Mouse (Mus musculus) liver, embryonic 14.5 days (tissue): ENCODE data around the gene Evx1. TPM values are rescaled to one million over a fixed set of nuclear protein-coding genes. Genes with fewer than 3 reads are reported as not detected.

Experiments
- ATAC-seq: fragments of 200-750 bp; cut with Nextera tagmentation; 2 replicates; pipeline ENCODE4 v1.8.0; 2017; ENCODE audit warnings: moderate number of reproducible peaks, mild to moderate bottlenecking, moderate library complexity; ENCODE audit not compliant: insufficient read depth
- DNase-seq, 3 experiments: peaks; one replicate each; pipeline ENCODE4 v3.0.0-alpha.2; 2012 to 2013; ENCODE audit warnings: low read depth in 3 of 3, low spot score in 3 of 3
- H3K27ac ChIP-seq: fragments of 300-500 bp; sonication (generic); 2 replicates; pipeline ENCODE4 v1.5.1; 2014; ENCODE audit warnings: moderate library complexity, mild to moderate bottlenecking, control low read depth, inconsistent platforms
- H3K27me3 ChIP-seq: fragments of 300-500 bp; sonication (generic); 2 replicates; pipeline ENCODE4 v1.6.1; 2014; ENCODE audit warnings: mild to moderate bottlenecking, low read length, moderate library complexity; ENCODE audit not compliant: control insufficient read depth, insufficient read depth
- H3K36me3 ChIP-seq: fragments of 300-500 bp; sonication (generic); replicated peaks from 2 replicates; pipeline ENCODE4 v1.6.1; 2014; ENCODE audit warnings: low read depth; ENCODE audit not compliant: control insufficient read depth, insufficient read depth
- H3K4me1 ChIP-seq, 2 experiments: fragments of 200-500 bp in 1 of 2; fragments of 300-500 bp in 1 of 2; sonication (generic) in 1 of 2; replicated peaks; 2 replicates each; pipeline ENCODE4 v1.6.1; 2012 to 2014; ENCODE audit warnings: antibody characterized with exemption in 1 of 2, inconsistent platforms in 1 of 2, low read length in 1 of 2; ENCODE audit not compliant: control insufficient read depth in 2 of 2, insufficient read depth in 2 of 2
- H3K4me2 ChIP-seq: fragments of 300-500 bp; sonication (generic); 2 replicates; pipeline ENCODE4 v1.6.1; 2014; ENCODE audit warnings: low read depth, mild to moderate bottlenecking, control low read depth, moderate library complexity
- H3K4me3 ChIP-seq, 2 experiments: fragments of 200-500 bp in 1 of 2; fragments of 300-500 bp in 1 of 2; sonication (generic) in 1 of 2; 2 replicates each; pipeline ENCODE4 v1.5.1; 2012 to 2014; ENCODE audit warnings: low read depth in 2 of 2, low read length in 2 of 2, mild to moderate bottlenecking in 2 of 2, control low read depth in 1 of 2, inconsistent platforms in 1 of 2, moderate library complexity in 1 of 2; ENCODE audit not compliant: insufficient read depth in 1 of 2
- H3K9ac ChIP-seq: fragments of 300-500 bp; sonication (generic); replicated peaks from 2 replicates; pipeline ENCODE4 v1.6.1; 2014; ENCODE audit warnings: mild to moderate bottlenecking, control low read depth, moderate library complexity
- H3K9me3 ChIP-seq: fragments of 300-500 bp; sonication (generic); 2 replicates; pipeline ENCODE4 v1.6.1; 2016; ENCODE audit warnings: low read length, mixed read lengths; ENCODE audit not compliant: control insufficient read depth
- CTCF ChIP-seq: IDR thresholded peaks from 2 replicates; pipeline ENCODE4 v1.5.1; 2016; ENCODE audit warnings: antibody characterized with exemption, low read depth, control low read depth
- EP300 ChIP-seq: IDR thresholded peaks from 2 replicates; pipeline ENCODE4 v1.6.1; 2016; ENCODE audit warnings: antibody characterized with exemption, low read depth
- WGBS: fragments of 180-500 bp; shearing (Covaris S2); extraction: QIAGEN DNeasy Blood & Tissue Kit; methylation state at CpG from one replicate; pipeline ENCODE4 v1.1.7; 2014; ENCODE audit not compliant: insufficient replicate concordance; 5-methylcytosine and 5-hydroxymethylcytosine counted together
- polyA plus RNA-seq, 2 experiments: library from polyadenylated mRNA; depleted of rRNA in 1 of 2; stranded (reverse) in 1 of 2; unstranded in 1 of 2; fragments of >200 nt; fragmentation: Nextera tagmentation in 1 of 2; extraction: Ambion mirVana in 1 of 2; gene quantifications; 2 replicates each; pipeline versions ENCODE4 v1.2.1 to v1.2.3; 2012 to 2014

Gene Evx1
- polyA plus RNA-seq, 2 experiments: not detected

GRCm38 (mm10) chr6:52311661-52312557, 1.4 kb upstream of the Evx1 start:
- TF ChIP-seq CTCF: no peak
- TF ChIP-seq EP300: no peak
- H3K4me3 ChIP-seq: no peak overlapping the region
- H3K27me3 ChIP-seq: peaks cover 97% of the 10 kb centered on the region
- DNase-seq (no peak), ATAC-seq (no peak)
- H3K4me2 ChIP-seq: no peak overlapping the region
- no peak overlapping the region for H3K27ac ChIP-seq
- H3K4me1 ChIP-seq: no peaks in the 10 kb centered on the region
- no peak overlapping the region for H3K9ac ChIP-seq
- 8% methylated on average over 6 of the region's 6 CpGs for WGBS
- no peaks in the 10 kb centered on the region for H3K9me3 ChIP-seq
- H3K36me3 ChIP-seq: no peaks in the 10 kb centered on the region

DNA sequence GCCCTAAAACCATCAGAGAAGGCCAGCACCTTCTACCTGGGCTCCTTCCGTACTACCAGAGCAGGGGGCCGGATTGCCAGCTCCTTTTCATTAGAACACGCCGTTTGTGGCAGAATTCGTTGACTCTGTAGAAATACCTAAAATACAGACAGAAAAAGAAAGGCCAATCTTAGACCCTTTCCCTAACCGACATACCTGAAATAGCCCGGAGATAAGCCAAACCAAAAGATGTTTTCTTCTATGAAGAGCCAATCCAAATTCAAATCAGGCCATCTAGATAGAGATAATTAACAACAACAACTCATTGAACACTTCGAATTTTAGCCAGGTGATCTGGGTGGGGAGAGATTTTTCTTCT, 761 bp upstream of the Evx1 start:
- WGBS: 6% methylated on average over 8 of the region's 8 CpGs
- TF ChIP-seq CTCF (no peak), EP300 (no peak)
- Histone ChIP-seq H3K9me3 (no peaks in the 10 kb centered on the region), H3K36me3 (no peaks in the 10 kb centered on the region), H3K4me1 (no peaks in the 10 kb centered on the region), H3K4me2 (no peak overlapping the region), H3K9ac (no peak overlapping the region), H3K27ac (no peak overlapping the region), H3K27me3 (peaks cover 98% of the 10 kb centered on the region), H3K4me3 (no peak overlapping the region)
- ATAC-seq: no peak
- DNase-seq: no peak

DNA sequence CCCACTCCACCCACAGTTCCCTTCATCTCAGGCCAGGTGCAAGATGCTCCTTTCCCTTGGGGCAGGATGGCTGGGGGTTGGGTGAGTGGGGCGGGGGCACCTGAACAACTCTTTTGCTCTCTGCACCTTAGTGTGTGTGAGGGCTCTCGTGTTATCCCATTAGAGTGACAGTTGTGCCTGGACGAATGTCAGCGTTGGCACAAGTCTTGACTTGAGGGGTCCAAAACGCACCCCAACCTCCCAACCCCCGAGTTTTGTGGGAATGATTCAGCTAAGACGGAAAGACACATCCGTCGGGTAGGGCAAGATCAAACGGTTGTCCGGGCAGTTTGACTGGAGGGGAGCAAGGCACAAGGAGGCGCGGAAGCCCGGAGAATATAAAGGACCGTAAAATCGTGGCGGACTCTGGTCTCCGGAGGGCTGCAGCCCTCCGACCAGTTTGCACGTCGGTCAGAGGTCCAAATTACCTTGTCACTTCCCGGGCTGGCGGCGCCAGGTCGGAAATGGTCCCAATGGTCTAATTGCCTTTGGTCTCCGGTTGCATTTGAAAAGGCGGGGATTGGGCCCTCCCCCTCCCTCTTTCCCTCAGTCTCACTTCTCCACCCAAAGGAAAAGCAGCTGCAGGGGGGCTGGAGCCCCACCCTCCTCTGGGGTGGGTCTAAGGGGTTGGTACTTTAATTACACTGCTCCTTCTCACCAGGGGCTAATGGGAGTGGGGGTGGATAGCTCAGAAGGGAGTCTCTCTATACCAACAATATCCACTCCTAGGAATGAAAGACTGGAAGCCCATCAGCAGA, 1.2 kb downstream of the Evx1 start:
- no peak for DNase-seq
- H3K27ac ChIP-seq: no peak overlapping the region
- no peak overlapping the region for H3K4me2 ChIP-seq
- H3K4me1 ChIP-seq: no peaks in the 10 kb centered on the region
- H3K9ac ChIP-seq: no peak overlapping the region
- no peaks in the 10 kb centered on the region for H3K9me3 ChIP-seq
- H3K36me3 ChIP-seq: no peaks in the 10 kb centered on the region
- peaks cover 99% of the 10 kb centered on the region for H3K27me3 ChIP-seq
- no peak for TF ChIP-seq EP300
- TF ChIP-seq CTCF: no peak
- no peak overlapping the region for H3K4me3 ChIP-seq
- WGBS: 2% methylated on average over 27 of the region's 27 CpGs
- ATAC-seq: no peak

GRCm38 (mm10) chr6:52315441-52316412, 2.4 kb downstream of the Evx1 start:
- ATAC-seq (no peak), DNase-seq (no peak)
- no peak overlapping the region for H3K4me2 ChIP-seq
- H3K9ac ChIP-seq: no peak overlapping the region
- no peak overlapping the region for H3K4me3 ChIP-seq
- peaks cover 97% of the 10 kb centered on the region for H3K27me3 ChIP-seq
- H3K36me3 ChIP-seq: no peaks in the 10 kb centered on the region
- no peaks in the 10 kb centered on the region for H3K4me1 ChIP-seq
- TF ChIP-seq CTCF (no peak), EP300 (no peak)
- WGBS: 9% methylated on average over 27 of the region's 27 CpGs
- no peaks in the 10 kb centered on the region for H3K9me3 ChIP-seq
- no peak overlapping the region for H3K27ac ChIP-seq
